Mouse (Mus musculus) lung, postnatal 0 days (tissue): Measurements from ENCODE around the gene Agt.

ENCODE experiments used
- CTCF ChIP-seq: IDR thresholded peaks from 2 replicates; pipeline ENCODE4 v1.5.1; 2016; ENCODE audit warnings: antibody characterized with exemption, mild to moderate bottlenecking
- EP300 ChIP-seq: IDR thresholded peaks from 2 replicates; pipeline ENCODE4 v1.6.1; 2016; ENCODE audit warnings: antibody characterized with exemption, mild to moderate bottlenecking, control low read depth

- TF ChIP-seq CTCF = no peak
- TF ChIP-seq EP300 = no peak
Observed at GRCm38 (mm10) chr8:124569100-124569499, 406 bp downstream of the Agt start.
